Mouse (Mus musculus): Measurements from ENCODE around the gene Mrpl58.

Mrpl58 gene

DNA sequence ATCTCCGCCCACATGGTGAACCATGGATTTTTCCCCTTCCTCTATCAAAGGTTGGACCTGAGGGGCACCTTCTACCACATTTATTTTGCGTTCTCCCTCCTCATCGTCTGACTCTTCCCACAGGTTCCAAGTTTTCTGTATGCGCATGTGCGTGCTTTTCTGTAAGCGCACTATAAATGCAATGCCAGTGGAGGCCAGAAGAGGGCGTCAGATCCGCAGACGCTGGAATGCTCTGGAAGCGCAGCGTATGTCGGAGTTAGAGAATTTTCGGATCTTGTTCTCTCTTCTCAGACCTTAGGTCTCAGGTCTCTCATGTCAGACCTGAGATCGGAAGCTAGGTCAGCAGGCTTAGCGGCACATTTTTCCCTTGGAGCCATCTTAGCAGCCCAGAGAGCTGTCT, 52.1 kb downstream of the Mrpl58 start:
- no peak for DNase-seq (ENCODE audit: low spot score in 2 of 2)

DNA sequence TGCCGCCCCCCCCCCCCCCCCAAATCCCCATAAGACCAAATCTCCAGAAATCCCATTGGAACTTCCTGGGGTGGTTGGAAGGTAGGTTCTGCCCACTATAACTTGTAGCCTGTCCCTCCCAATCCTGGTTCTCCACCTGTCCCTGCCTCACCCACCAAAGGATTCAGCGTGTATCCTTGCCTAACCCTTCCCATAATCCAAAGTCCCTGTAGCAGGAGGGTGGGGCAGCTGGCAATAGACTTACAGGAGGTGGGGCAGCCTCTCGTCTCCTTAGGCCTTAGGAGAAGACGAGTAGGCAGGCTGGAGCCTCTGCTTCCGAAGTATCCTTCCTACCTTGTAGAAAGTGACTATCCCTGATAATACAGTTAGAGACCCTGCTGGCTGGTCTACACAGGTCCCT, 52.6 kb downstream of the Mrpl58 start:
- no peak for DNase-seq (ENCODE audit: low spot score in 2 of 2)

DNA sequence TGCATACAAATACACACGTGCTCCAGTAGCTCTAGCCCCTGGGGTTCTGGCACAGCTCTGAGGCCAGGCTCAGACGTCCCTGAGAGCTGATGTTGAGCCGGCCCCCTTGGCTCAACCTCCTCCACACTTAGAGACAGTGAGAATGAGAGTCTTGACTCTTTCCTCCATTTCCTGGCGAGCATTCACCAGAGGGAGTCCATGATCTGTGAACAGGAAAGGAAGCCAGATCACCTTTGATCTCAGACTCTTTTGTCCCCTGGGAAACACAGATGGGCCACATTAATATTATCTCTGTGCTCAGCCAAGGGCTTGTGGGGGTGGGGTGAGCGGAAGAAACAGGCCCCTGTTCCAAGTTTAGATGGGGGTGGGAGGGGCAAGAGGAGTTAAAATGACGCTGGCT, 53.9 kb downstream of the Mrpl58 start:
- no peak for DNase-seq (ENCODE audit: low spot score in 2 of 2)

DNA sequence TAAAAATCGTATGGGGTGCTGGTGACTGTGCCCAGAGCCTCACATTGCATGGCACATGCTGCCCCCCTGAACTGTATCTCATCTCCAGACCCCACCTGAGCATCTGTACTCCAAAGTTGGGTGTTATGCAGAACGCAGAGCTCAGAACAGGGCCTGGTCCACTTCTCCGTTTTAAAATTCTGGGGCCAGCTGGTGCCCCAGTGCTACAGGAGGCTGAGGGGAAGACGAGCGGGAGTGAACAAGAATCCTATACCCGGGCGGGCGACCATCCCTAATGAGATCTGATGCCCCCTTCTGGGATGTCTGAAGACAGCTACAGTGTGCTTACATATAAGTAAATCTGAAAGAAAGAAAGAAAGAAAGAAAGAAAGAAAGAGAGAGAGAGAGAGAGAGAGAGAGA, 57.4 kb downstream of the Mrpl58 start:
- no peak for DNase-seq (ENCODE audit: low spot score in 2 of 2)

DNA sequence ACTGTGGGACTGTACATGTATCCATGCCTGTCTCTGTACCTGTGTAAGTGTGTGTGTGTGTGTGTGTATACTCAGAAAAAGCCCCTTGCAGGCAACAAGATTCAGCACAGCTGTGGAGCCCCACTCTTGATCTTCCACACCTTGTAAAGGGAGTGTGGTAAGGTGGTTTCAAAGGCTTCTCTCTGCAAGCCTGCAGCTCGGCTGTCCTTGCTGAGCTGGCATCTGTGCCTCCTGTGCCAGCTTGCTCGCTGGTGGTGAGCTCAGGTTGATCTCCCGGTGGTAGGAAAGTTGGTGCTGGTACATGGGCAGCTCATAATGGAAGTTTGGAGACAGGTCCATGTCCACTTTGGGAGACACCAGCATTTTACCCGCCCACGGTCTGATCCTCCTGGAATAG, 58.3 kb downstream of the Mrpl58 start:
- no peak for DNase-seq (ENCODE audit: low spot score in 2 of 2)
